Mouse (Mus musculus) liver, adult 2 months (tissue): ENCODE results near the gene Hyal2.

Experiments used
- CTCF ChIP-seq: fragments of 200-500 bp; IDR thresholded peaks from 2 replicates; pipeline ENCODE4 v1.5.1; 2011; ENCODE audit warnings: low read depth, low read length, control low read depth
- POLR2A ChIP-seq: fragments of 200-500 bp; IDR thresholded peaks from 2 replicates; pipeline ENCODE4 v1.6.1; 2011; ENCODE audit warnings: low read length, control low read depth; ENCODE audit not compliant: insufficient read depth; ENCODE audit errors: extremely low read depth

DNA sequence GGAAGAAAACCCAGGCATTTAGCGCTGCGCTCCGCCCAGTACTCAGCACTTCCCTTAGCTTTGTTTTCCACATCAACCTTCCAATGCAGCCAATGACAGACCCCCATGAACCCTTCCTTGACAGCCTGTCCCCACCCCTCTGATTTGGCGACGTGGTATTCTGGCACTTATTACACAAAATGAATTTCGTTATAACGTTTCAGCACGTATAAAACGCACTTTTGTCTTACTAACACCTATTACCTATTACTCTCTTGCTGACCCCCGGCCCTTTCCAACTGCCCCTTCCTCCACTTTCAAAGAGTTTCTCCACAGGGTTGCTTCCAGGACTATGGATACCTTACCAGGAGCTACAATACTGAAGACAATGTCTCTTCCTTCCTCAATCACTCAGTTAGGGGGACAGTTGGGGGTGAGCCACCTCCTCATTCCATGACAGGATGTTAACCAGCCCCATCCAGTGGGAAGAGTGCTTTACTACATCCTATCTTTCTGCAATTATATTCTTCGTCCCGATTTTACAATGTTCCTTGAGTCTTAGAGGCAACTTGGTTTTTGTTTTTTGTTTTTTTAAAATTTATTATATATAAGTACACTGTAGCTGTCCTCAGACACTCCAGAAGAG lies 45.3 kb downstream of the Hyal2 start:
- TF ChIP-seq CTCF (no peak), POLR2A (no peak)
